Comparison of ENCODE assay signal across 9 mouse cellular contexts in the genomic region with DNA sequence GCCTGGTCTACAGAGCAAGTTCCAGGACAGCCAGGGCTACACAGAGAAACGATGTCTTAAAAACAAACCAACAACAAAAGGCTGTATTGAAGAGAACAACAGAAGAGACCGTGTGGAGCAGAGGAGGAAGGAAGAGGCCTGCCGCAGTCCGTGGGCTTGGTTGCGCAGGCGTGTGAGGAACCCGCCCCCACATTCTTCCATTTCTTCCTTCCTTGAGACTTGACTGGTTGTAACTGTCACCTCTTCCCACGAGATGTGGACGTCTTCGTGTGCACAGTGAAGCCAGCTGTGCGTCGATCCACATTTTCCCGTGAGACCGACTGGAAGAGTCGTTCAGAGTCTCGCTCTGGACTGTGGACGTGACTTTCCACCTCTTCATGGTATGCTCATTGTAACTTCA. TPM values are rescaled to one million over a fixed set of nuclear protein-coding genes. Genes with fewer than 3 reads are reported as not detected.
DNase-seq lines count a peak whose midpoint lies in the region; ATAC-seq lines count a peak whose summit lies in the region.
"Had no signal": no experiment of that assay in that cellular context is flagged by ENCODE, and none has a peak within 500 bp of the region (broad histone marks: within the 10 kb centered on the region; RNA-seq: fewer than 3 reads in every experiment).

No protein-coding gene starts in this region.

- no peaks in the 10 kb centered on the region for H3K36me3 ChIP-seq in intestine, embryonic 15.5 days
- H3K36me3 ChIP-seq: embryonic facial prominence, embryonic 13.5 days had no signal

- DNase-seq in adrenal gland, postnatal 14 days = peak; percentile 46
- DNase-seq in adrenal gland, adult 18-20 months (ENCODE audit: low spot score in 2 of 2) = no peak
- peak; percentile 51 for DNase-seq in B cell, adult 2 months
- DNase-seq in kidney, postnatal 10 days = peak; percentile 61
- DNase-seq in c-Kit-positive CD71-positive TER-119-positive erythroid progenitor cells, embryonic 14.5 days (ENCODE audit: low spot score) = no peak
- DNase-seq in left cerebral cortex, adult 11 months (ENCODE audit: low spot score) = no peak

- H3K4me3 ChIP-seq in intestine, embryonic 15.5 days (replicated peaks) = no peak overlapping the region
- H3K4me3 ChIP-seq: embryonic facial prominence, embryonic 13.5 days had no signal

- H3K4me1 ChIP-seq in intestine, embryonic 15.5 days (replicated peaks) = peaks cover 20% of the 10 kb centered on the region; the same call in 1 of the 2 replicates

- H3K4me2 ChIP-seq in intestine, embryonic 15.5 days (replicated peaks) = no peak overlapping the region
- H3K4me2 ChIP-seq: embryonic facial prominence, embryonic 13.5 days had no signal

- H3K9ac ChIP-seq in intestine, embryonic 15.5 days = no peak overlapping the region
- H3K9ac ChIP-seq: embryonic facial prominence, embryonic 13.5 days had no signal

- H3K27ac ChIP-seq in intestine, embryonic 15.5 days = no peak overlapping the region
- H3K27ac ChIP-seq: embryonic facial prominence, embryonic 13.5 days had no signal

- no peaks in the 10 kb centered on the region for H3K9me3 ChIP-seq in intestine, embryonic 15.5 days
- H3K9me3 ChIP-seq: embryonic facial prominence, embryonic 13.5 days had no signal

- H3K27me3 ChIP-seq in intestine, embryonic 15.5 days (replicated peaks) = no peaks in the 10 kb centered on the region
- H3K27me3 ChIP-seq: embryonic facial prominence, embryonic 13.5 days had no signal

- 74% methylated on average over 17 of the region's 17 CpGs for WGBS in intestine, embryonic 15.5 days

- ATAC-seq in megakaryocyte progenitor cell, adult 5-6 weeks (replicated peaks; ENCODE audit: poor library complexity) = peak; percentile 86
- no peak for ATAC-seq in intestine, embryonic 15.5 days

RNA-seq across cellular contexts. Expression of gene Cxcl10, which starts 26.7 kb away (rescaled TPM):
- total RNA-seq in adrenal gland, postnatal 14 days (2021) = 0.52 and 3.2 TPM in 2 replicates
- under 1 TPM; 0.43 to 0.61 TPM for total RNA-seq in adrenal gland, adult 18-20 months (2021)
- 4.7 and 10.5 TPM in 2 replicates for total RNA-seq in megakaryocyte progenitor cell, adult 5-6 weeks (2015)
- 1.3 and 5.3 TPM in 2 replicates for total RNA-seq in megakaryocyte progenitor cell, adult 5-6 weeks (2017)
- polyA plus RNA-seq in intestine, embryonic 15.5 days (2015; fragmentation: Nextera tagmentation; extraction: Ambion mirVana) = 1.9 and 2.4 TPM in 2 replicates

RNA-seq across cellular contexts. Expression of gene Art3, which starts 43.7 kb away (rescaled TPM):
- total RNA-seq in adrenal gland, postnatal 14 days (2021) = 91.5 and 131 TPM in 2 replicates
- 10 to 100 TPM; 48.5 to 78.3 TPM for total RNA-seq in adrenal gland, adult 18-20 months (2021)
- 1.2 and 1.5 TPM in 2 replicates for total RNA-seq in megakaryocyte progenitor cell, adult 5-6 weeks (2015)
- total RNA-seq in megakaryocyte progenitor cell, adult 5-6 weeks (2017) = 0.54 TPM in 1 of 2 replicates, not detected in the other
- polyA plus RNA-seq in intestine, embryonic 15.5 days (2015; fragmentation: Nextera tagmentation; extraction: Ambion mirVana) = 3.7 and 4.0 TPM in 2 replicates

RNA-seq across cellular contexts. Expression of gene Cxcl9, which starts 47.5 kb away (rescaled TPM):
- 1.0 and 2.1 TPM in 2 replicates for total RNA-seq in adrenal gland, postnatal 14 days (2021)
- total RNA-seq in adrenal gland, adult 18-20 months (2021) = 1 to 10 TPM; 1.3 to 3.4 TPM
- 0.37 and 1.2 TPM in 2 replicates for total RNA-seq in megakaryocyte progenitor cell, adult 5-6 weeks (2015)
- 0.27 and 0.33 TPM in 2 replicates for total RNA-seq in megakaryocyte progenitor cell, adult 5-6 weeks (2017)
- polyA plus RNA-seq in intestine, embryonic 15.5 days (2015; fragmentation: Nextera tagmentation; extraction: Ambion mirVana) = 0.20 TPM in 1 of 2 replicates, not detected in the other
- polyA plus RNA-seq: embryonic facial prominence, embryonic 13.5 days had no signal

RNA-seq across cellular contexts. Expression of gene Nup54, which starts 59.7 kb away (rescaled TPM):
- 37.2 and 42.1 TPM in 2 replicates for total RNA-seq in adrenal gland, postnatal 14 days (2021)
- total RNA-seq in adrenal gland, adult 18-20 months (2021) = 10 to 100 TPM; 28.6 to 33.6 TPM
- total RNA-seq in megakaryocyte progenitor cell, adult 5-6 weeks (2015) = 78.1 and 96.0 TPM in 2 replicates
- total RNA-seq in megakaryocyte progenitor cell, adult 5-6 weeks (2017) = 75.8 and 82.2 TPM in 2 replicates
- 51.1 and 55.5 TPM in 2 replicates for polyA plus RNA-seq in intestine, embryonic 15.5 days (2015; fragmentation: Nextera tagmentation; extraction: Ambion mirVana)

Comparison
In these comparisons a context has a peak if more than half of its experiments do, and no peak if none do; other contexts are left out.
1. DNase-seq: peak in adrenal gland, postnatal 14 days (single experiment), B cell, adult 2 months (2 of 2) and kidney, postnatal 10 days (single experiment); none in adrenal gland, adult 18-20 months (0 of 2), c-Kit-positive CD71-positive TER-119-positive erythroid progenitor cells, embryonic 14.5 days (single experiment) and left cerebral cortex, adult 11 months (single experiment).
2. RNA of gene Art3, which starts 43.7 kb away (total RNA-seq): 91.5 to 131 TPM in adrenal gland, postnatal 14 days and 48.5 to 78.3 TPM in adrenal gland, adult 18-20 months; 0.54 to 1.5 TPM in megakaryocyte progenitor cell, adult 5-6 weeks; every median in the first group is over 10 times any median in the second.